Mouse (Mus musculus) gastrocnemius, adult 2 months (tissue): ENCODE data around the gene Gins1. TPM values are rescaled to one million over a fixed set of nuclear protein-coding genes. Genes with fewer than 3 reads are reported as not detected.

Source experiments
- DNase-seq: peaks from one replicate; pipeline ENCODE4 v3.0.0; 2022
- H3K27ac ChIP-seq: fragments of 200-600 bp; 2 replicates; pipeline ENCODE4 v1.8.1; 2022; ENCODE audit warnings: mild to moderate bottlenecking
- H3K4me3 ChIP-seq: fragments of 200-600 bp; 2 replicates; pipeline ENCODE4 v1.8.1; 2022; ENCODE audit warnings: mild to moderate bottlenecking, moderate library complexity
- CTCF ChIP-seq: fragments of 200-600 bp; IDR thresholded peaks from 2 replicates; pipeline ENCODE4 v1.8.1; 2022; ENCODE audit warnings: antibody characterized with exemption, mild to moderate bottlenecking, moderate library complexity
- intact Hi-C: fragments of 180-260 bp; cut with DNase I; formaldehyde crosslinking; loops from one replicate; pipeline ENCODE4 v1.15.1; 2025
- total RNA-seq, 2 experiments: library from RNA; stranded (reverse); gene quantifications; 2 replicates each; pipeline ENCODE4 v1.2.3; 2021

Gene Gins1
- total RNA-seq, 2 experiments from 2014 or later = 2.2 to 2.4 TPM

GRCm38 (mm10) chr2:150948786-150949185 lies 43.6 kb downstream of the Gins1 start:
- intact Hi-C loops = no loop called here
- no peak overlapping the region for H3K4me3 ChIP-seq
- H3K27ac ChIP-seq = no peak overlapping the region
- DNase-seq = no peak
- TF ChIP-seq CTCF = no peak

- Histone ChIP-seq H3K27ac (no peak overlapping the region), H3K4me3 (no peak overlapping the region)
- DNase-seq = no peak
- TF ChIP-seq CTCF = no peak
- intact Hi-C loops = no loop called here
Measured at GRCm38 (mm10) chr2:150949652-150950051, 44.5 kb downstream of the Gins1 start.

- DNase-seq = no peak
- intact Hi-C loops = no loop called here
- Histone ChIP-seq H3K4me3 (no peak overlapping the region), H3K27ac (no peak overlapping the region)
- no peak for TF ChIP-seq CTCF
Measured at GRCm38 (mm10) chr2:150950056-150950455, 44.9 kb downstream of the Gins1 start.

GRCm38 (mm10) chr2:150951201-150951600 lies 46.0 kb downstream of the Gins1 start:
- TF ChIP-seq CTCF = no peak
- intact Hi-C loops = no loop called here
- H3K27ac ChIP-seq = no peak overlapping the region

GRCm38 (mm10) chr2:150955859-150956258 lies 50.7 kb downstream of the Gins1 start:
- no peak overlapping the region for H3K4me3 ChIP-seq
- H3K27ac ChIP-seq = no peak overlapping the region
- TF ChIP-seq CTCF = no peak
- DNase-seq = no peak
- intact Hi-C loops = no loop called here

More at GRCm38 (mm10) chr2:150951201-150951600, 46.0 kb downstream of the Gins1 start:
- no peak for DNase-seq
- H3K4me3 ChIP-seq = no peak overlapping the region

- TF ChIP-seq CTCF = no peak
- intact Hi-C loops = no loop called here
- Histone ChIP-seq H3K27ac (no peak overlapping the region), H3K4me3 (no peak overlapping the region)
- no peak for DNase-seq
Measured at GRCm38 (mm10) chr2:150959521-150959920, 54.3 kb downstream of the Gins1 start.

- Histone ChIP-seq H3K4me3 (no peak overlapping the region), H3K27ac (no peak overlapping the region)
- intact Hi-C loops = no loop called here
- no peak for TF ChIP-seq CTCF
- no peak for DNase-seq
Measured at GRCm38 (mm10) chr2:150963246-150963645, 58.0 kb downstream of the Gins1 start.

GRCm38 (mm10) chr2:150964641-150965040 lies 59.4 kb downstream of the Gins1 start:
- TF ChIP-seq CTCF = no peak
- no peak for DNase-seq
- intact Hi-C loops = no loop called here
- H3K4me3 ChIP-seq = no peak overlapping the region
- H3K27ac ChIP-seq = no peak overlapping the region

- Histone ChIP-seq H3K27ac (no peak overlapping the region), H3K4me3 (no peak overlapping the region)
- DNase-seq = no peak
- intact Hi-C loops = no loop called here
- TF ChIP-seq CTCF = no peak
Measured at GRCm38 (mm10) chr2:150965951-150966350, 60.8 kb downstream of the Gins1 start.

- TF ChIP-seq CTCF = no peak
- Histone ChIP-seq H3K4me3 (no peak overlapping the region), H3K27ac (no peak overlapping the region)
- no peak for DNase-seq
- intact Hi-C loops = no loop called here
Measured at GRCm38 (mm10) chr2:150967491-150967890, 62.3 kb downstream of the Gins1 start.

- Histone ChIP-seq H3K27ac (no peak overlapping the region), H3K4me3 (no peak overlapping the region)
- no peak for DNase-seq
- intact Hi-C loops = no loop called here
- TF ChIP-seq CTCF = no peak
Measured at GRCm38 (mm10) chr2:150969231-150969630, 64.0 kb downstream of the Gins1 start.

- intact Hi-C loops = no loop called here
- no peak for TF ChIP-seq CTCF
- DNase-seq = no peak
- H3K4me3 ChIP-seq = no peak overlapping the region
- H3K27ac ChIP-seq = no peak overlapping the region
Measured at GRCm38 (mm10) chr2:150971856-150972255, 66.7 kb downstream of the Gins1 start.

GRCm38 (mm10) chr2:150972681-150973080 lies 67.5 kb downstream of the Gins1 start:
- H3K27ac ChIP-seq = no peak overlapping the region
- TF ChIP-seq CTCF = no peak
- intact Hi-C loops = no loop called here
- no peak overlapping the region for H3K4me3 ChIP-seq
- no peak for DNase-seq

GRCm38 (mm10) chr2:150973401-150974115 lies 68.4 kb downstream of the Gins1 start:
- intact Hi-C loops = no loop called here
- Histone ChIP-seq H3K27ac (no peak overlapping the region), H3K4me3 (no peak overlapping the region)
- no peak for TF ChIP-seq CTCF
- DNase-seq = no peak
